Mouse (Mus musculus) megakaryocyte, adult 5-6 weeks (primary cell): ENCODE data around the gene Slc18a3. TPM values are rescaled to one million over a fixed set of nuclear protein-coding genes. Genes with fewer than 3 reads are reported as not detected.

Experiments used
- ATAC-seq: 2 replicates; pipeline ENCODE4 v1.8.0; 2016; ENCODE audit warnings: mild to moderate bottlenecking, inconsistent platforms; ENCODE audit not compliant: poor library complexity, severe bottlenecking
- total RNA-seq, 2 experiments: library from RNA; stranded (forward) in 1 of 2; stranded (reverse) in 1 of 2; fragments of 153-499, 151-499 nt in 1 of 2; fragments of 221-1000, 200-1000 nt in 1 of 2; gene quantifications; 2 replicates each; pipeline versions ENCODE4 v1.2.3 to v1.2.4; 2015 to 2017

Slc18a3 gene
- total RNA-seq (2015): not detected in 2 replicates
- total RNA-seq (2017): not detected in 2 replicates

DNA sequence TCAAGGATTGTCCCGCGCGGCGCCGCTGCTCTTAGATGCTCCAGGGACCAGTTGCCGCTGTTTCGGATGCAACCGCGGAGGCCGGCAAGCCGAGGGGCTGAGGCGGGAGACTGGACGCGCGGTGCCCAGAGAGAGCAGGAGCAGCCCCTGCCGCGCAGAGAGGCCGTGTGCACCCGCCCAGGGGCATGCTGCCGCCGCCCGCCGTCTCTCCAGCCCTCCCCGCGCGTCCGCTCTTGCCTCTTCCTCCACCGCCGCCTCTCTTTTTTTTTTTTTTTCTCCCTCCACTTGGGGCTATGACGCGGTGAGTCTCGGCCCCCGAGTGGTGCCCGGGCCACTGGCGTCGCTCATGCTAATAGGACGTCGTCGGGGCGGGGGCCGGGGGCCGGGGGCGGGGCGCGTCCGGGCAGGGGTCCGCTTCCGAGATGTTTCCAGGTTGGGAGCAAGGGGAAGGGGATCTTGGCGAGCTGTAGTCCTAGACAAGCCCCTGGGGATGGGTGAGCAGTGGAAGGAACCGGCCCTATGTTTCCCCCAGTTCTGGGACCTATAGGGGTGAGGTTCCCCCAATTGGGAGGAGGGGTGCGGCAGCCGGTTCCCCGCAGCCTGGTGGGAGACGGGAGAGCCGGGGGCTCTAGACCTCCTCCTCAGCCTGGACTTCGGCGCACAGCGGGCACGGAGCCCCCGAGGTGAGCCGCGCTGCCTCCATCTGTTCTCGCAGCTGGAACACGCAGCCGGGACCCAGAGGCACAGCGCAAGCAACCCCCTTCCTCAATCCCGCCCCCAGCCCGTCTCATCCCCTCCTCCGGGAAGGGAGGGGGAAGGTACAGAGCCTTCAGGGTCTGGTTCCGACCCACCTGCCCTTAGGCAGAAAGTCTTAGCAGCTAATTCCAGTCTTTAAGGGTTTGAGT is at the start of gene Slc18a3:
Slc18a3 (minus strand) TSS at position 250 of the 905 bp plus-strand sequence.
- no peak for ATAC-seq

DNA sequence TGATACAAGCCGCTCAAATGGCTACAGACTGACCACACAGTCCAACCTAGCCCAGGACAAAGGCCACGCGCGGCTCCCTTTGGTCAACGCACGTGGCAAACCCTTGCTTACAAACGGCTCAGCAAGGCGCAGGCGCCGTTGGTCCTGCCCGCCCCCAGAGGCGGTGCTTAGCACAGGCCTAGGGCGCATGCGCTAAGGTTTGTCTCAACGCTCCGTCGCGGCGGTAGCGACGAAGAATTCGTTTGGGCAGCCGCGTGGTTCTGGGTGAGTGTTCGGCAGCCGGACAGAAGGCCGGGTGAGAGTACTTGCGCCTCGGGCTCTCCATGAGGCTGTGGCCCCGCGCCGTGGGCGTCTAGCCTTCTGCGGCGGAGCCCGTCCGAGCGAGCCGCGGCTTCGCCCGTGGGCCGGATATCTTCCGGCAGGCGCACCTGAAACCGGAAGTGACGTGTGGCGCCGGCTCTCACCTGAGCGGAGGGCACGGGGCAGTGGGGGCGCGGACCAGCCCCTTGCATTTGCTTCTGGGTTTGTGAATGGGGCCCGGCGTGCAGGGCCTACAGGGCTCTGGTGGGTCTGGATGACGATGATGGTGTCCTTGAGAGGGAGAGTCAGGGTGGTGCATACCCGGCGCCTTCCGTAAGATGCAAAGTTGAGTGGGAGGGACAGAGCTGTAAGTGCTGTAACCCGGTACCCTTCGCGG is 48.8 kb upstream of the Slc18a3 start, which contains the start of gene Ercc6:
Ercc6 (plus strand) TSS at position 186 of the 697 bp plus-strand sequence.
- peak; percentile 86 for ATAC-seq

DNA sequence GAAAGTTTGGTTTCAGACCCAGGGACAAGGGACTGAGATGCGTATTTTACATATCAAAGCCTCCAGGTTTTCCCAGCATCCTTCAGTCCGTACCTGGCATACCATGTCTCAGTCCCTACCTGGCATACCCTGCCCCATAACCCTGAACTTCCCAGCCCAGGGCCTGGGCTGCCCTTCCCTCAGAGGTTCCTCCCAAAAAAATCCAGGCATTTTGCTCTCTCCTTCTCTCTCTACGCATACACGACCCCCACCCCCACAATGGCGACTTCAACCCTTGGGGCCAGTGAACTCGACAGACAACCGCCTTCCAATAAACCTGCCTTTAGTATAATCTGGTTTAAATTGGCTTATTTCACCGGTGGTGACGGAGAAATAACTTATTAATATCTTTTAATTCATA is 48.3 kb upstream of the Slc18a3 start:
- no peak for ATAC-seq

DNA sequence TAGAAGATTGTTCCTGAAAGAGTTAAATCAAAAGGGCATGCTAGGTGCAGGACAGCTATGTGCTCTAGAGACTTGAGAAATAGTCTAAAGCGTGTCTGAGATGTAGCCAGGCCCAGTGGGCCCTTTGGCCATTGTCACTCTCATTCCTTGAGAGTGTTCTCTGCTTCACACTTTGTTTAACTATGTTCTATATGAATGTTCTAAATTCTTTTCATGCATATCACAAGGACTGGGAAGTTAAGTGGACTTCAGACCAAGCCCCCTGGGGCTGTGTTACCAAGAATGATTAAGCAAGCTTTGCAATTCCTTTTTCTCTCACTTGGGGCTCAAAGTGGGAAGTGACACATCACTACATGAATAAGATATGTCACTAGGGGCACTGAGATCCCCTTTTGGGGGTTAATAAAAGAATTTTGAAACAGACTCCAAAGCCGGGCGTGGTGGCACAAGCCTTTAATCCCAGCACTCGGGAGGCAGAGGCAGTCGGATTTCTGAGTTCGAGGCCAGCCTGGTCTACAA is 44.9 kb upstream of the Slc18a3 start:
- peak; percentile 43 for ATAC-seq

DNA sequence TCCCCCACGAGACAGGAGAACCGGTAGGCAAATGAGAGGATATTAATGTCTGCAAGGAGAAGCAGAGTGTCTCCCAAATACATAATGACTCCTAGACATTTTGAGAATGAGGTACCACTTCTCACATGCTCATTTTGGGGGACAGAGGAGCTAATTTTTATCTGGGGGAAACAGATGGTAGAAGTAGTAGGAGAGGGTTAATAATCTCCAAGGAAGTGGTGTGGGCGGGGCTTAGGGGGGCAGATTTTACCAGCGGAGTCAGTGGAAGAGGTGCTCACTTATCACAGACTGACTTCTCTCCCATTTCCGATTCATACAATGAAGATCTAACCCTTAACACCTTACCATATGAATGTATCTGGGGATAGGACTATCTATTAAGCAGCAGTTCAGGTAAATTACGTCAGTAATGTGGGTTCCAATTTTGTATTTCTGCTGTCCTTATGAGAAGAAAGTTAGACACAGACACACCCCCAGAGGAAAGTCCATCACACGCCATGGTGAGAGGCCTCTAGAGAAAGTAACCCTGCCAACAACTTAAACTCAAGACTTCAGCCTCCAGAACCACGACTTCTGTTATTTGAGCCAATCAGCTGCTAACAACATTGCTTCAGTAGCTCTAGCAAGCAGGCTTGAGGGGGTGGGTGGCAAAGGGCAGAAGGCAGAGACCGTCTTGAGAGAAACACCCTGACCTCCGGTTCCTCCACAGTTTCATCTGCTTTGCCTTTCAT is 43.6 kb upstream of the Slc18a3 start:
- ATAC-seq: peak; percentile 46

DNA sequence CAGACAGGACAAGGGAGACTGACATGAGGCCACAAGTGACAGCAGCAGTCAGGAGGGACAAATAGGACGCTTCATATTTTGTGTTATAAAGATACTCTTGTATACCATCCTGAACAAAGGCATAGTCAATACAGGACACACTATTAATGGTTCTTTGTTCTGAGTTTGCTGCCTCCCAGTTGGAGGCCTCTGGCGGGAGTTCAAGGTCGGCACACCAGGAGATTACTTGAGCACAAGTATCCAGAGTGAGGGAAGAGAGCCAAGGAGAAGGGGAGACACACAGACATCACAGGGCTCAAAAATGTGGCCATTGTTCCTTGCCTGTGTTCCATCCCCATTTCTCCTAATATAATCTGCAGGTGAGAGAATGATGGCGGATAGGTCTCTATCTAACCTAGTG is 42.6 kb upstream of the Slc18a3 start:
- no peak for ATAC-seq

DNA sequence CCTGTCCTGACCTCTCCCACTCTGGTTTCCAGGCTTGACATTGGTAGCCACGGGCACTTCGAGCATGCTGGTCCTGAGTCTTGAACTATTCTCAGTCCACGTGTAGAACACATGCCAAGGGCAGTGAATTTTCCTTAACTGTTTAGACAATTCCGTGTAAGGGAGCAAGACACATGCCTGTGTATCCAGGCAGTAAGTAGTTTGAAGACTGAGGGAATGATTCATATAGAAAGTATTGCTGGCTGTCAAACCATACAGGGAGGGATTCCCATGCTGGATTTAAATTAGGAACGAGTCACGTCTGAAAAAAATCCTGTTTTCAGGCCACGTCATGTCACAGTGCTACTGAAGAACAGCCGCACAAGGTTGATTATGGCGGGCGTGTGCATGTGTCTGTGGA is 41.7 kb upstream of the Slc18a3 start:
- no peak for ATAC-seq

DNA sequence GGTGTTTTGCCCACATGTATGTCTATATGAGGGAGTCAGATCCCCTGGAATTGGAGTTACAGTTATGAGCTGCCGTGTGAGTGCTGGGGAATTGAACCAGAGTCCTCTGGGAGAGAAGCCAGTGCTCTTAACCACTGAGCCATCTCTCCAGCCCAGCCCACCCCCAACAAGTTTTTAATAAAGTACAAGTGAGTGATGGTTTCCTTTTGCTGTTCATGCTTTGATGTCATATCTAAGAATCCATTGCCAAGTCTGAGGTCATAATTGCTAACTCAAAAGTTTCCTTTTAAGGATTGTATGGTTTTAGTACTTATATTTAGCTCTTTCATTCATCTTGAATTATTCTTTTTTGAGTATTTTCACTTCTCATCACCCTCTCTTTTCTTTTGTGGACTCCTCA is 39.2 kb upstream of the Slc18a3 start:
- no peak for ATAC-seq

DNA sequence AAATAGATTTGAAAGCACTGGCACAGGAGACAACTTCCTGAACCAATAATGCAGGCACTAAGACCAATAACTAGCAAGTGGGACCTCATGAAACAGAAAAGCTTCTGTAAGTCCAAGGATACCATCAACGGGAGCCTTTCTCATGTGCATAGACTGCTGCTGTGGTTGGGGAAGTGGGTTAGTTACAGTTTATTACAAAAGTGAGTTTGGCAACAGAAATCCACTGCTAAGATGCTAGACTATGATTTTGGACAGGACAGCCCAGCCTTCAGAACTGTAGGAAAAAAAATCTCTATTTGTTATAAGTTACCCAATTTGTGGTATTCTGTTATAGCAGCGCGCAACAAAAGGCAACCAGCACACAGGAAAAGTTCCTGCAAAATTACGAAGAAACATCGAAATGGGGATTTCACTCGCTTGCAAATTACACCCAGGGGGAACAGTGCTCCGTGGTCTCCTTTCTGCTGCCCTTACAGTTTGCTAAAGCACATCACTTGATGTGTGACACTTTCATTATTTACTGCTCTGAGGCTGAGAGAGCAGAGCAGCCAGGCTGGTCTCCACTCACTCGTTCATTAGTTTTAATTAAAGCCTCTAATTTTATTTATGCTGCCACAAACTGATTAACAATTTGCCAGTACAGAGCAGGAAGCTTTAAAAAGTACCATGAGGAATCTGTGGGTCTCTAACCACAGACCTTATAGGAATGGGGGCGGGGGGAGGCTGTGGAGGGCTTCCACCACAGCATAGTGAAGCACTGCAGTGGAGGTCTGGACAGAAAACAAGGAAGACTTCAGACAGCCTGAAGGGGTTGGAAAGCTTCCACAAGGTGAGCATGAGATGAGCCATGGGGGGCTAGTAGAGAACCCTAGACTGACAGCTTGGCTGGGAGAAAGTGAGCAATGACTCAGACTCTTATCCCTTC is 38.4 kb upstream of the Slc18a3 start:
- peak; percentile 67 for ATAC-seq

DNA sequence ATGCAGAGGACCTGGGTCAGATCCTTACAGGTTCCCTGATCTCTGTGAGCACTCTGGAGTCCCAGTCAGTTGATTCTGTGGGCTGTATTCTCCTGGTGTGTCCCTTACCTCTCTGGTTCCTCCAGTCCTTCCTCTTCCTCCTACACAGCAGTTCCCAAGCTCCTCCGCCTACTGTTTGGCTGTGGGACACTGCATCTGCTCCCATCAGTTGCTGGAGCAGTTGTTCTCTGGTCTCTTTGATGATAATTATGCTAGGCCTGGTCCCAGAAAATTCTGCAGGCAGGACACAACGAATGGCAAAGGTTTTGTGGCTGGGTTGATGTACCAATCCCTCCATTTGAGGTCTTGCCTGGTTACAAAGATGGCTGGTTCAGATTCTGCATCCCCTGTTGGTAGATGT is 36.7 kb upstream of the Slc18a3 start:
- ATAC-seq: no peak

DNA sequence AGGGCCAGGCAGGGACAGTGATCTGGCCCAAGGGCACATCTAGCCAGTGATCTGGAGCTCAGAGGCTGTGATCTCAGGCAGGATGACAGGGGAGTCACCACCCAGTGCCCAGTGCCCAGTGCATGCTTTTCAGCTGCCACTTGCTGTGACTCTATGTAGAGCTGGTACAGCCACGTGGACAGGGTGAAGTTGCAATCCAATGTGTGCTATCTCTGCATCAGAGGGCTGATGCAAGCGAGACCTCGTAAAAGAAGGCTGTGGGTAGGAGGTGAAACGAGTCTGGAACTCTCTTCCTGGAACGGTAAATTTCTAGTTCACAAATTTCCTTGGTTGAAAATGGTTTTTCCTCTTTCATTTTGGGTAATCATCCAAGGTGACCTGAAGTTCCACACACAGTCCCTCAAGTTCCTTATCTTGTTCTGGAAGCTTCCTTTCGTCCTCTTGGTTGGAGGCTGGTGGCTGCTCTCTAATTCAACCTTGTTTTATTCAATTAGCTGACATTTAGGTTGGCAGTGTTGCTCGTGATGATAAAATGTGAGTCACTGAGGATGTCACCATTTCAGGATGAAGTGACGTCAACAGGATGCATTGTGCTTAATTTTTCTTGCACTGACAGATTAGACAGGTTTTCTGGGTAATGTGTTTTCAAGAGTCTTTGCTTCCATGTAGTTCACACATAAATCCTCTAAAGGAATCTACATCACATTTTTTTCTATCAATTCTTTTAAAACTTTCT is 31.6 kb upstream of the Slc18a3 start:
- ATAC-seq: peak; percentile 45; the same call in 1 of the 2 replicates

DNA sequence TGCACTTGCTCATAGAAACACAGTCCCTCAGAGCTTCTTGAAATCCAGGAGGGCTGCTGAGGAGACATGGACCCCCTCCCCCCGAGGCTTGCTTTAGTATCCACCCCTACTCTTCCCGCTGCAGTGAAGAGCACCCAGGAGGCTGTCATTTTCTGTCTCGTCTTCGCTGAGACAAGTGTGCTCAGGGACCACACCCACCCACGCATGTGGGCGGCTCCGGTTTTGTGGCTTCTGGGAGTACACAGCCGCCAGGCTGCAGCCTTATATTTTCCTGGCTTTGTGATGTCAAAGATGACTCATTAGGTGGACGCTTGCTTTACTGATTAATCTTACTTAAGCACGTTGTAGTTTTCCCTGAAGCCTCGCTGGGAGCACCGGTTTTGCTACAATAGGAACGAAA is 27.9 kb upstream of the Slc18a3 start:
- peak; percentile 73 for ATAC-seq

DNA sequence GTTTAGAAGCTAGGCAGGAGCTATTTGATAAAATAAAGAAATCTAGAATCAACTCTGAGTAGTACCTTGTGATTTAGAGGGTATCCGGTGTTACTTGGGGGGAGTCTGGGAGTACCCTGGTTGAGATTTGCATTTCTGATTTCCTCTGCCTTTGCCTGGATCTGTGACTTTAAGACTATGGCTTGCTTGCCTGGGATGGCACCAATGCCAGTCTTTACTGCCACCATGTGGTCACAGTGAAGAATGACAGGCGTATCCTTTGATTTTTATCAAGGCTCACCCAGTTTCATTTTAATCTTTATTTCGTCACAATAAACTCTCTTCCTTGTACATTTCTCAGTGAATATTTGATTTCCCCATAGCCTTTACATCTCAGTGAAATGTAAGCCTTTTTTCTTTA is 17.4 kb upstream of the Slc18a3 start:
- peak; percentile 87 for ATAC-seq

DNA sequence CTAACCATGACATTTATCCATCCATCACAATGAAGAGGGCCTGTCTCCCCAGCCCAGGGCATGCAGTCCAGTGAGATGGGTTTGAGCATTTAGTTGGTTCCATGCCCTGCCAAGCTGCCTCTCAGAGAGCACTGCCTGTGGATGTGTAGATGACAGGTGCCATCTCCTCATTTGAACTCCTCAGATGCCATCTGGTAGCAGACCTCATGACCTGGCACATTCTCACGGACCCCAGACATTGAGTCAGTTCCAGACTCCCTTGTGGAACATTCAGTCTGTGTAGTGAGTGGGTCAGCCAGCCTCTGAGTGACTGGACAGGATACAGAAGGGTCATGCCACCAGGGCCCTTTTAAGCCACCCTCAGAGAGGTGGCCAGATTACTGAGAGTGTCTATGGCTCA is 12.9 kb upstream of the Slc18a3 start:
- no peak for ATAC-seq

DNA sequence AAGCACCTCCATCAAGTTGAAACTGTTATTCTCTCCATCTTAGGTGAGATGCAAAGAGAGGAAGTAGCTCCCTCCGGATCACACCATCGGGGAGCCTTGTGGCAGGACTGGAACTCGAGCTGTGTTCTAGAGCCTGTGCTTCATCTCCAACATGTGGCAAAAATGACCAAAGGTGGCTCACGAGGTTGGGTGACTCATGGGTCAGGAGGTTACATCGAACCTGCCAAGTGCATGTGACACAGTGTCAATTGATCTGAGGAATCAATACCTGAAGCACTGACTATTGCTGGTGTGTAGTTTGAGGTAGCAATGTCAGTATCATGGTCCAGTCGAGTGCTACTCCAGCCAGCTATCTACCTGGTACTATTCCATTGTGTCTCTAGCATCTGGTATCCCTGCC is 11.9 kb upstream of the Slc18a3 start:
- no peak for ATAC-seq

DNA sequence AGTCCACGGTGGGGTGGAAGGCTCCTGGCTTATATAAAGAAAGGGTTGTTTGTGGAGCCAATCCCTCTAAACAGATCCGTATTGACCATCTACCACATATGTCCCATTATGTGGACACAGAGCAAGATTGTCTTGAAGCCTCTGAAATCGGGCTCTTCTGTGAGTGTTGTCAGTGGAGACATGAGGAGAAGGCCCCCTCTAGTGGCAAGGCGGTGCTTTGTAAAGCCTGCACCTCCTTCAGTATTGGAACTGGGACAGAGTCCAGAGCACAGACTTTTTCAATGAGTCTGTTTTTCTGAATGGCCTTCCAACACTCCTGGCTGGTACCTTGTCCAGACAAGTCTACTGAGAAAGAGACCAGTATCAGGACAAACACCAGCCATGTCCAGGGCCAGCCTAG is 8.3 kb upstream of the Slc18a3 start:
- ATAC-seq: no peak

DNA sequence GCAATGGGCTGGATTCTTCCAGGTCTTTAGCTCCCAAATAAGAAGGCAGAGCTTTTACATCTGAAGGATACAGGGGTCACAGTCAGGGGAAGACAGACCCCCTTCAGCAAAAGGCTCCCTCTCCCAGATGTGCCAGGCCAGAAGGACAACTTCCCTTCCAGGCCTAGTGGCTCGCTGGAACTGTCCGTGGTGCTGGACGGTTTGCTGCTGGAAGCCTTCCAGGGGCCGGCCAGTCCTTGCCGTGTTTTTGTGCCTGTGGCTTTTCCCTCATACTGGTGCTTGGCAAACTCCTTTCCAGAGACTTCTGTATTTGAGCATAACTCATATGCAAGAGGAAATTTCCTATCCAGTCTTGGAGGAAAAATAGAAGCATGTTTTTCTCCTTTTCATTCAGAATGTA is 3.0 kb upstream of the Slc18a3 start:
- no peak for ATAC-seq

DNA sequence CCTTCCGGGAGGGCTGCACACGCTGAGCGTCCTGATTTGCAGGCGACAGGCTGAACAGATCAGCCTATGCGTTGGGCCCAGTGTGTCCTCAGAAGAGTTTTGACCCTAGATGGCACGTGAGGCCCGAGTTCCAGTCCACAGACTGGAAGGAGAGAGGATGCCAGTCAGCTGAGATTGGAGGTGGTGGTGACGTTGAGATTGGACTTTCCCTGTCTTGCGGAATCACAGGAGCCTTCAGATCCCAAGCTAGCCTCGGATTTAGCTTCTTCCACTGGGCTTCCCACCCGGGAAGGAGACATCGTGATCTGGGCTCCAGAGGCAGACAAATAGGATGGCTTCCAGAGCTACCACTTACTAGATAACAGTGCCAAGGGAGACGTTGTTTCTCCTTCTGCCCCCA is 1.2 kb upstream of the Slc18a3 start, which contains the start of gene Chat:
Chat (minus strand) TSS at position 101 of the 400 bp plus-strand sequence.
- no peak for ATAC-seq

DNA sequence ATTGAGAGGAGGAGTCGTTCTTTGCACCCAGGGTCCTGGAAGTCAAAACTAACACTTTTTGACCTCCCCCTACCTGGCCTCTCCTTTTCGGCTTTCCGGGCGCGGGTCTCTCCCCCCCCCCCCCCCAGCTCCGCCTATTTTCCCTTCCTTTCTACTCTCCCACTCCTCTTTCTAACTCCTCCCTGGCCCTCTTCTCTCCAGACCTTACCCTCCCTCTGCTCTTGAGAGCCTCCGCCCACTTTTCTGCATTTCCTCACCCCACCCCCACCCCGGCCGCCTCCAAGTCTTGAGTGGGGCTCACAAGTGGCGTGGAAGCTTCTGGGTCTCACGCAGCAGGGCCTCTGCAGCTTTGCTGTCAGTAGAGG is 838 bp upstream of the Slc18a3 start:
- no peak for ATAC-seq
